Mouse (Mus musculus) monocyte, adult 5-6 weeks (primary cell): ENCODE results near the gene Timp2. TPM values are rescaled to one million over a fixed set of nuclear protein-coding genes. Genes with fewer than 3 reads are reported as not detected.

ENCODE experiments used
- ATAC-seq: fragments of 153-309, 156-312 bp; replicated peaks from 2 replicates; pipeline ENCODE4 v1.8.0; 2017; ENCODE audit warnings: mild to moderate bottlenecking; ENCODE audit not compliant: low TSS enrichment, insufficient number of reproducible peaks, severe bottlenecking, poor library complexity, low FRiP score
- total RNA-seq: library from RNA; stranded (forward); fragments of 200-1000, 200-491, 200-594 nt; gene quantifications from 3 replicates; pipeline ENCODE4 v1.2.3, GENCODE M21; 2017

Gene Timp2
- total RNA-seq, 1 experiment from 2014 or later: 19.4 TPM

GRCm38 (mm10) chr11:118266044-118266665 is 89.4 kb downstream of the Timp2 start:
- no peak for ATAC-seq

- no peak for ATAC-seq
Measured at GRCm38 (mm10) chr11:118265621-118266020, 89.9 kb downstream of the Timp2 start.

- no peak for ATAC-seq
Measured at GRCm38 (mm10) chr11:118263146-118263545, 92.4 kb downstream of the Timp2 start.

GRCm38 (mm10) chr11:118260081-118260480 is 95.5 kb downstream of the Timp2 start:
- ATAC-seq: no peak

GRCm38 (mm10) chr11:118259580-118259979 is 96.0 kb downstream of the Timp2 start:
- ATAC-seq: no peak

GRCm38 (mm10) chr11:118256371-118256770 is 99.2 kb downstream of the Timp2 start:
- no peak for ATAC-seq

GRCm38 (mm10) chr11:118254159-118254951 is 101.2 kb downstream of the Timp2 start:
- ATAC-seq: peak; percentile 45; the same call in 1 of the 2 replicates

GRCm38 (mm10) chr11:118253447-118254158 is 101.9 kb downstream of the Timp2 start:
- no peak for ATAC-seq

Other genes with a start within 250 kb of the Timp2 start
- 0.19 to 2.2 TPM in 2 of 3 replicates, not detected in the other for gene Dnah17, start 225.1 kb downstream of the Timp2 start, total RNA-seq
- 110 to 193 TPM (median 136 TPM) in 3 replicates for gene Cyth1, start 107.1 kb downstream of the Timp2 start, total RNA-seq
- 13.1 to 29.6 TPM (median 14.8 TPM) in 3 replicates for gene Usp36, start 65.5 kb downstream of the Timp2 start, total RNA-seq
- gene Cep295nl, start 13.2 kb downstream of the Timp2 start, total RNA-seq: 1.6 to 2.8 TPM in 2 of 3 replicates, not detected in the other
- gene Lgals3bp, start 46.4 kb upstream of the Timp2 start, total RNA-seq: 16.7 to 76.6 TPM (median 44.4 TPM) in 3 replicates
- 16.7 to 31.7 TPM (median 22.8 TPM) in 3 replicates for gene Cant1, start 63.3 kb upstream of the Timp2 start, total RNA-seq
- not detected in 3 replicates for gene C1qtnf1, start 72.5 kb upstream of the Timp2 start, total RNA-seq
- gene Engase, start 121.1 kb upstream of the Timp2 start, total RNA-seq: 9.4 to 14.5 TPM (median 13.7 TPM) in 3 replicates